Mouse (Mus musculus): ENCODE measurements around the gene Hrc. TPM values are rescaled to one million over a fixed set of nuclear protein-coding genes. Genes with fewer than 3 reads are reported as not detected.
"Not testable (repeated sequence)": the region's sequence is repeated elsewhere in the genome, so short reads cannot be mapped to it uniquely, and the experiment has no call there.

The Hrc gene
- polyA plus RNA-seq, 1 experiment from 2014 or later = 0.65 TPM

DNA sequence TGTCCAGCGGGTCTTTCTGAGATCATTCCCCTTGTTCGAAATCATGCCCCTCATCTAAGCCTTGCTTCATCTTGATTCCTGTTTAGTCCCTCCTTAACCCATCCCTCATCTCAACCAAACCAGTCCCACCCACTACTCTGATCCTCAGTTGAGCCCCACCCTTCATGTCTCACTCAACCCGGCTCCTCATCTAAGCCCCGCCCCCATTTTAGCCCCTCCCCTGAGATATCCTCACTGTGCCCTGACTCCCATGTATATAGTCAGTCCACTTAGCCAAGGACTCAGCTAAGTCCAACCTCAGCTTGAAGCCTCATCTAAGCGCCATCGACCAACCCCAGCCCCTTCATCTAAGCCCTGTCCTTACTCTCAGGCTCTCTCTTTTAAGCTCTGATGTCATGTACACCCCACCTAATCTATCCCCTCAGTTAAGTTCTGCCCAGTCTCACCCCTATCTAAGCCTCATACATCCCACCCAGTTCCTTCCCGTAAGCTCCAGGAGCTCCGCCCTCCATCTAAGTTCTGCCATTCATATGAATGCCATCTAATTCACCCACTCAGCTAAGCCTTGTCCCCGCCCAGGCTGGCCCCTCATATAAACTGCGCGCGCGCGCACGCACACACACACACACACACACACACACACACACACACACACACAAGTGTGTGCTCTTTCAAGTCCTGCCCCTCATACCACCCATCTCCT is 20.4 kb downstream of the Hrc start:
- H3K9me3 ChIP-seq = no peaks in the 10 kb centered on the region
- H3K27me3 ChIP-seq = no peaks in the 10 kb centered on the region
- no peak overlapping the region for H3K4me2 ChIP-seq
- H3K4me1 ChIP-seq (replicated peaks) = no peaks in the 10 kb centered on the region
- H3K4me3 ChIP-seq = no peak overlapping the region
- H3K9ac ChIP-seq = no peak overlapping the region
- ATAC-seq (ENCODE audit: low FRiP score, low read depth) = no peak
- H3K36me3 ChIP-seq = peaks cover 61% of the 10 kb centered on the region
- WGBS = 75% methylated on average over 15 of the region's 15 CpGs
- no peak overlapping the region for H3K27ac ChIP-seq (replicated peaks)

DNA sequence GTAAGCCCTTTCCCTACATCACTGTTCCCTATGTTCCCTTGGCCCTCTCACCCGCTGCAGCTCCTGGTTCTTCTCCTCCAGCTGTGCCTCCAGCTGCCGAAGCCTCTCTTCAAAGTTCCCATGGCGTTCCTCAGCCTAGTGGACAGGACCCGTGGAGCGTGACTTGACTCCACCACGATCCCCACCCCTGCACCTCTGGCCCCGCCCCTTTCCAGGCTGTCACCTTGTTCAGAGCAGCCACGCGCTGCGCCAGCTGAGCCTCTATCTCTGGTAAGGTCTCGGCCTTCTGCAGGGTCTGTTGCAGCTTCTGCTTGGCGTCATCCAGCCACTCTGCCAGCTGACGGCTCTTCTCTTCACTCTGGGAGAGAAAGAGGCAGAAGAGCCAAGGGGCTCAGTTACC is 21.0 kb downstream of the Hrc start:
- H3K9me3 ChIP-seq = no peaks in the 10 kb centered on the region
- no peak overlapping the region for H3K4me3 ChIP-seq
- H3K36me3 ChIP-seq = peaks cover 57% of the 10 kb centered on the region
- 63% methylated on average over 13 of the region's 13 CpGs for WGBS
- peaks cover under 1% of the 10 kb centered on the region for H3K4me1 ChIP-seq (replicated peaks)
- H3K27me3 ChIP-seq = no peaks in the 10 kb centered on the region
- no peak for ATAC-seq (ENCODE audit: low FRiP score, low read depth)
- H3K9ac ChIP-seq = no peak overlapping the region
- H3K27ac ChIP-seq (replicated peaks) = no peak overlapping the region
- no peak overlapping the region for H3K4me2 ChIP-seq

DNA sequence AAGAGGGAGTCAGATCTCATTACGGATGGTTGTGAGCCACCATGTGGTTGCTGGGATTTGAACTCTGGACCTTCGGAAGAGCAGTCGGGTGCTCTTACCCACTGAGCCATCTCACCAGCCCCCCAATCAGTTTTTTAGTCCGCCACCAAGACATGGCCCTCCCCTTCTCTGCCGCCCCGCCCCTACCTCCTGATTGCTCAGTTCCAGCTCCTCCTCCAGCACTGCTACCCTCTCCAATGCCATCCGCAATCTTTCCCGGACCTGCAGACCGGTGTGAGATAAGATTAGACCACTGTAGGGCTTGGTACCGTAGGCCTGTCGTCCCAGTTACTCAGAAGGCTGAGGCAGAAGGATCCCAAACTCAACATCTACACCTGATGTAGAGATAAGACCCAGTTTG is 24.0 kb downstream of the Hrc start:
- H3K27ac ChIP-seq (replicated peaks); H3K27me3 ChIP-seq; H3K9me3 ChIP-seq; H3K9ac ChIP-seq; ATAC-seq (ENCODE audit: low FRiP score, low read depth); H3K4me3 ChIP-seq; H3K4me2 ChIP-seq: not testable (repeated sequence)
- Histone ChIP-seq H3K36me3 (peaks cover 39% of the 10 kb centered on the region), H3K4me1 (replicated peaks) (peaks cover 21% of the 10 kb centered on the region)
- 66% methylated on average over 11 of the region's 11 CpGs for WGBS

DNA sequence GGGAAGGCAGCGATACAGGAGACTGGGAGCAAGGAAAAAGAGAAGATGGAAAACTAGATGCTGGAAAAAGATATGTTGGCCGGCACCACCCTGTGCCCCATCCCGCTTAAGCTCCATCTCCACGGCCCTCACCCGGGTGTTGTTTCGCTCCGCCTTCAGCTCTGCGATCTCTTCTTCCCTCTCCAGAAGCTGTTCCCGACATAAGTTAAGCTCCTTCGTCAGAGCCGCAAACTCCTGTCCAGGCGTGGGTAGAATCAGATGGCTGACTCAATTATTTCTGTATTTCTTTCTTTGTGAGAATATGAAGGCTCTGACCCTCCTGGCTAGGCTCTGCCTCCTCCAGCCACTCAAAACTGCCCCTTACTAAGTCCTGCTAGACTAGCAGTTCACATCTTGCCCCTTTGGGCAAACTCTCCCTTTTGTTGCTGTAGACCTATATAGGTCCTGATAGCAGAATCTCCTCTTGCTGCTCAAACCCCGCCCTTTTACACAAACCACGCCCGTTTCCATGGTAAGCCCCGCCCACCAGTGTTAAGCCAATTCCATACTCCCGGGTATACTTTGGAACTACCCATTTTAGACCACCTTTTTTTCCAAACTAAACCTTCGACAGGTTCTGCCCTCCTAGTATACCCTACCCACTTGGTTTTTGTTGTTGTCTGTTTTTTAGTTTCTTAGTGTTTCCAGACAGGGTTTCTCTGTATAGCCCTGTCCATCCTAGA is 25.5 kb downstream of the Hrc start:
- Histone ChIP-seq H3K9ac (no peak overlapping the region), H3K4me1 (replicated peaks) (peaks cover 33% of the 10 kb centered on the region), H3K4me3 (peak overlapping the region; percentile 45), H3K9me3 (no peaks in the 10 kb centered on the region), H3K27ac (replicated peaks) (0 out of 2 replicates have a peak overlapping the region, but pooled peaks have one; percentile 76), H3K36me3 (peaks cover 31% of the 10 kb centered on the region), H3K4me2 (peak overlapping the region; percentile 78), H3K27me3 (peaks cover 3% of the 10 kb centered on the region; the same call in 1 of the 2 replicates)
- ATAC-seq (ENCODE audit: low FRiP score, low read depth) = peak; percentile 6
- 53% methylated on average over 18 of the region's 18 CpGs for WGBS

DNA sequence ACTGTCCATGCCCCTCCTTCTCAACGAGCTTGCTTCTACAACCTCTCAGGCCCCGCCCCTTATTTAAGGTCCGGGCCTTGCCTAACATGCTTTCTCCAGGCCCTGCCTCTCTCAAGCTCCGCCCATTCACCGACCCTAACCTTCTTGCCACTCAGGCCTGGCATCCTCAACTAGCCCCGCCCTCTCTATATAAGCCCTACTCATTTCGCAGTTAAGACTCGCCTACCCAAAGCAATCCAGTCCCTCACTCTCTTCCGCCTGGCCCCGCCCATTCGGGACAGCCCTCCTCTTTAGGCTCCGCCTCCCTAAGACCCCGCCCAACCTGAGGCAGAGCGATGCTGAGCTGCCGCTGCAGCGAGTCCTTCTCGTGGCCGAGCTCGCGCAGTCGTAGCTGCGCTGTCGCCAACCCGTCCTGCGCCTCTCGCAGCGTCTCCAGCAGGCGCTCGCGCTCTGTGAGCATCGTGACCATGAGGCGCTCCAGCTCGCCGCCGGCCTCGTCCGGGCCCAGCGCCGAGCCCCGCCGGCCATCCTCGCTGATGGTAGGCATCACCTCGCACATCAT is 26.2 kb downstream of the Hrc start:
- H3K36me3 ChIP-seq = peaks cover 25% of the 10 kb centered on the region
- peaks cover 37% of the 10 kb centered on the region for H3K4me1 ChIP-seq (replicated peaks)
- H3K4me2 ChIP-seq = peak overlapping the region; percentile 78
- H3K4me3 ChIP-seq = peak overlapping the region; percentile 45
- H3K9me3 ChIP-seq = no peaks in the 10 kb centered on the region
- ATAC-seq (ENCODE audit: low FRiP score, low read depth) = peak; percentile 91
- H3K27me3 ChIP-seq = peaks cover 3% of the 10 kb centered on the region; the same call in 1 of the 2 replicates
- peak overlapping the region; percentile 50 for H3K9ac ChIP-seq
- H3K27ac ChIP-seq (replicated peaks) = peak overlapping the region; percentile 76
- WGBS = under 1% methylated on average over 43 of the region's 43 CpGs

DNA sequence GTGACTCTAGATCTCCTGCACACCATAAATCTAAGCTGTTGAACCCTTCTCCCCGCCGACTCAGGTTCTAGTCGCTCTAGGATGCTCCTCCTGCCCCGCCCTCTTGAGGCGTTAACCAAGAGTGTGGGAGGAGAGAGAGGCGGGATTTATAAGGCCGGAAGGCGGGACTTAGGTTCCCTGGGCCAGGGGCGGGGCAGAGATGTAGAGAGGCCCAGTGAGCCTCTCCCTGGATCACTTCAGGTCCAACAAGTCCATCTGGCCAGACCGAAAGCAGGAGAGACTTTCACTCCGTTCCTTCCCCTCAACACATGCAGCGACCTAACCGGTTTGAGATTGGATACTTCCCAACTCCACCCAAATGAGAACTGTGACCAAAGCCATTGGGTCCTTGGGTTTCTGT is 27.7 kb downstream of the Hrc start:
- 7% methylated on average over 13 of the region's 13 CpGs for WGBS
- H3K27me3 ChIP-seq = peaks cover 3% of the 10 kb centered on the region; the same call in 1 of the 2 replicates
- H3K36me3 ChIP-seq = peaks cover 11% of the 10 kb centered on the region
- H3K4me2 ChIP-seq = peak overlapping the region; percentile 1; the same call in 1 of the 2 replicates
- H3K27ac ChIP-seq (replicated peaks) = no peak overlapping the region
- H3K4me1 ChIP-seq (replicated peaks) = peaks cover 39% of the 10 kb centered on the region
- 0 out of 2 replicates have a peak overlapping the region, but pooled peaks have one; percentile 3 for H3K4me3 ChIP-seq
- no peaks in the 10 kb centered on the region for H3K9me3 ChIP-seq
- ATAC-seq (ENCODE audit: low FRiP score, low read depth) = no peak
- H3K9ac ChIP-seq = no peak overlapping the region

DNA sequence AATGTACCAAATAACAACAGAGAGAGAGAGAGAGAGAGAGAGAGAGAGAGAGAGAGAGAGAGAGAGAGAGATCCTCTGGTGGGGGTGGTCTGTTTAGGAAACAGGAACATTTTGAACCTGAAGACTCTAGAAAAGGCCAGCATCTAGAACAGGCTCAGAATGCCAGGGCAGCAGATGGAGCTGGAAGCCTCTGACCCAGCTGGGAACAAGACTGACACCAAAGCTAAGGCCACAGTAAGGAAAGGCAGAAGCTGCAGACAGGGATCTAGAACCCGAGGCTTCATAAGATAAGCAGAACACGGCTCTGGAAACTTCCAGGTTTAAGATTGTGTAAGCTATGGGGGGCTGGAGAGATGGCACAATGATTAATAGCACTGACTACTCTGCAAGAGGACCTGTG is 28.9 kb downstream of the Hrc start:
- 92% methylated on average over 2 of the region's 2 CpGs for WGBS
- Histone ChIP-seq H3K4me1 (replicated peaks) (peaks cover 51% of the 10 kb centered on the region), H3K27ac (replicated peaks) (no peak overlapping the region), H3K4me2 (no peak overlapping the region), H3K4me3 (no peak overlapping the region), H3K9me3 (no peaks in the 10 kb centered on the region), H3K27me3 (peaks cover 7% of the 10 kb centered on the region), H3K9ac (no peak overlapping the region), H3K36me3 (peaks cover 4% of the 10 kb centered on the region; the same call in 1 of the 2 replicates)
- no peak for ATAC-seq (ENCODE audit: low FRiP score, low read depth)

DNA sequence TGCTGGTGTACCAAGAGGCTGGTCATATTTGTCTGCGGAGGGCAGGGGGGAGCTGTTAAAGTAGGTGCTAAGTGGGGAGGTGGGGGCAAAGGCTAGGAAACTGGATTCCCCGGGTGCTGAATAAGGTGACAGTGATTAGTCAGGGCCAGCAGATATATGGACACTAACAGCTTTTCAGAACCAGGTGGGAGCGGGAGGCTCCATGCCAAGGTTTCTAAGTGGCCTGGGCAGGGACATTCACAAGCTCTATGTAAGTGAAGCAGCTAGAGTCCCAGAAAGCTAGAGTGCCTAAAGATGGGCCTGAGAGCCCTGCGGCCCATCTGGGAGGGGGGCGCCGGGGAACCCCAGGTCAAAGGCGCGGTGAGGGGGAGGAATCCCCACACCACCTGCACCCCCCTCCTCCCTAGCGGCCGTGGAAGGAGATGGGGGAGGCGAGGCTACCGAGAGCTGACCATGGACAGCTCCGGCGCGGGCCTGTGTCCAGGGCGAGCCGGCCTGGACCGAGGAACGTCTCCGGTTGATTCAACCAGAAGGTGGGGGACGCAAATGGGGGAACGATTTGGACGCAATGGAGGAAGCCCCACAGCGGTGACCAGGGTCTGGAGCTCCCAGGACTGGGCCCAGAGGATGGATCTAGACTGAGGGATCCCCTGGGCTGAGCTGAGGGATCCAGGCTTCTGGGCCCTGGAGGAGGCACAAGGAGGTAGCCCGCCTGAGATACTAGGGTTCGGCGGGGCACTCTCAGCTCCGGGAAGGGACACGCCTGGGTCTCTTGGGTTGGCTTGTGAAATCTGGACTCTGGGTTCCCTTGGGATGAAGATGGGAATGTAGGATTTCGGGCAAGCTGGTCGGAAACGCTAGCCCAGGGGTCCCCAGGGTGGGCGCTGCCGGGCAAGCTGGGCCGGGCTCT is 30.9 kb downstream of the Hrc start:
- H3K4me1 ChIP-seq (replicated peaks) = peaks cover 71% of the 10 kb centered on the region
- H3K27me3 ChIP-seq = peaks cover 12% of the 10 kb centered on the region
- ATAC-seq (ENCODE audit: low FRiP score, low read depth) = no peak
- WGBS = 4% methylated on average over 31 of the region's 35 CpGs
- H3K9me3 ChIP-seq = no peaks in the 10 kb centered on the region
- H3K36me3 ChIP-seq = no peaks in the 10 kb centered on the region
- peak overlapping the region; percentile 92 for H3K9ac ChIP-seq
- H3K27ac ChIP-seq (replicated peaks) = peak overlapping the region; percentile 83
- H3K4me2 ChIP-seq = peak overlapping the region; percentile 69
- H3K4me3 ChIP-seq = peak overlapping the region; percentile 84

DNA sequence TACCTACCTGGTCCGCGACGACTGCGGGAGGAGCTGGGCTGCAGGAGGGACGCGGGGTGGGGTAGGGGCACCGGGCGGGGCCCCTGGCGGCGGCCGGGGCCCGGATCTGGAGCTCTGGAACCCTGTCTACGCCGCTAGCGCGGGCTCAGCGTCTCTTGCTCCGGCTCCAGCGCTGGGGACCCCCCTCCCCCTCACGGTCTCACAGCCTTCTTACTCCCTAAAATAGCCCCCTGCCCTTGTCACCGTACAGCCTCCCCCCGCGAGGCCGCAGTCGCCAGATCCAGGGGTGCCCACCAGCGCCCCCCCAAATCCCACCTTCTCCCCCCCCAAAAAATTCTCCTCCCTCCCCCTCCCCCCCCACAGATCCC is 31.5 kb downstream of the Hrc start, which contains the start of gene Ppfia3:
TSS of gene Ppfia3 (minus strand) at position 368 of the 368 bp plus-strand sequence.
- 0% methylated on average over 23 of the region's 26 CpGs for WGBS
- Histone ChIP-seq H3K9me3 (no peaks in the 10 kb centered on the region), H3K4me3 (peak within 1 kb of the TSS; percentile 84), H3K36me3 (no peaks in the 10 kb centered on the region), H3K4me1 (replicated peaks) (peaks cover 65% of the 10 kb centered on the region), H3K9ac (peak within 1 kb of the TSS; percentile 92), H3K27ac (replicated peaks) (peak within 1 kb of the TSS; percentile 83), H3K27me3 (peaks cover 12% of the 10 kb centered on the region), H3K4me2 (peak within 1 kb of the TSS; percentile 69)
- peak; percentile 40 for ATAC-seq (ENCODE audit: low FRiP score, low read depth)

DNA sequence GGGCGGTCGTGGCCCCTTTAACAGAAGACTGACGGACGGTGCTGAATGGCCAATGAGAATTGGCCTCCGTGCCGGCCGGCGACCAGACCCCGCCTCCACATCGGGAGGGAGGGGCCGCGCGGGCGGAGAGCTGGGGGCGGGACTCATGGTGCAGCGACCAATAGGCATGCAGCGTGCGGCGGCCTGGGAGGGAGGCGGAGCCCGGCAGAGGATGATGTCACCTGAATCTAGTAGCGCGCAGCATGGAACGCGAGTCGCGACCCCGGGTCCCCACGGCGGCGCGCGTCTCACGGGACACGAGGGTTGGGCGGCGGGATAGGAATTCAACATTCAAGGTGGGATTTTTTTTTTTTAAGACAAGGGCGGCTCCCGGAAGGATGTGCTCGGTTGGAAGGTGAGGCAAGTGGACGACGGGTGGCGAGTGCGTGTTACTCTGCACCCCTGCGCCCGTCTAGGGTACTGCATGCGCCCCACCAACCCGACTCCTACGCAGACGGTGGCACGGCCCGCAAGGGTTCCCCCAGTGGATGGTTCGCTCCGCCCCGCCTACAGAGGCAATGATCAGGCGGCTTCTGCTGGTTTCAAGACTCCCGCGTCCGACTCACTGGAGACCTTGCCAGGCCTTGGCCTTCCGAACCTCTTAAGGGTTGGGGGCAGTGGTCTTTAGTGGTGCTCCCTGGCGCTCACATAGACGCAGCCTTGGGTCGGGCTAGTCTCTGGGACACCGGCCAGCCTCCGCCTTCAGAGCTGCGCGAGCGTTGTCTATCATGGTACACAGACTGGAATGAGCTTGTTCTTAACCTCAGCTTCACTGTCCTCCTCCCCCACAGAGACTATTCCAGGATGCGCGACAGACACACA is 32.2 kb downstream of the Hrc start:
- H3K4me1 ChIP-seq (replicated peaks) = peaks cover 59% of the 10 kb centered on the region
- H3K36me3 ChIP-seq = no peaks in the 10 kb centered on the region; the same call in 1 of the 2 replicates
- peak overlapping the region; percentile 83 for H3K27ac ChIP-seq (replicated peaks)
- under 1% methylated on average over 70 of the region's 70 CpGs for WGBS
- H3K27me3 ChIP-seq = peaks cover 12% of the 10 kb centered on the region
- H3K9ac ChIP-seq = peak overlapping the region; percentile 92
- no peaks in the 10 kb centered on the region for H3K9me3 ChIP-seq
- ATAC-seq (ENCODE audit: low FRiP score, low read depth) = peak; percentile 88
- peak overlapping the region; percentile 69 for H3K4me2 ChIP-seq
- peak overlapping the region; percentile 84 for H3K4me3 ChIP-seq
